Mouse (Mus musculus): ENCODE measurements around the gene Gpat3.

- TF ChIP-seq CTCF (IDR thresholded peaks at IDR 0.05; ENCODE audit: borderline replicate concordance, extremely low read depth, insufficient read depth, insufficient read length) (no peak), POLR2A (IDR thresholded peaks at IDR 0.05; ENCODE audit: borderline replicate concordance, extremely low read depth, insufficient read depth, insufficient read length, poor library complexity, severe bottlenecking) (no peak)
These were observed 8.4 kb downstream of the Gpat3 start for GRCm38 (mm10) chr5:100853963-100854362.

Measured in brain, embryonic 14.5 days (tissue).